Mouse (Mus musculus): Measurements from ENCODE around the gene Rps16.

- TF ChIP-seq POLR2AphosphoS5 (IDR thresholded peaks at IDR 0.05; ENCODE audit: insufficient replicate concordance, low read depth, low read length) (no peak), TAL1 (conservative IDR thresholded peaks at IDR 0.05; ENCODE audit: low read depth, low read length) (no peak)
Measured at GRCm38 (mm10) chr7:28338108-28338998, 12.1 kb upstream of the Rps16 start, which contains the start of gene Supt5.

All from G1E (cell line).